Mouse (Mus musculus): ENCODE measurements at regions not wholly inside any gene's neighbourhood (a gene's known extent, or its start where the extent isn't known, plus 50 kb on each side); places are given as distances from the start of the nearest gene placed in this dataset.

GRCm38 (mm10) chrX:99585703-99586102 is 114.6 kb upstream of the Pja1 start:
- 56% methylated on average over 3 of the region's 3 CpGs for WGBS (ENCODE audit: insufficient replicate concordance)

GRCm38 (mm10) chrX:99582611-99583010 is 111.5 kb upstream of the Pja1 start:
- Histone ChIP-seq H3K9me3 (replicated peaks; ENCODE audit: control insufficient read depth, low read length) (no peaks in the 10 kb centered on the region), H3K27me3 (ENCODE audit: control insufficient read depth, insufficient read depth, low read length) (peaks cover 12% of the 10 kb centered on the region), H3K9ac (ENCODE audit: low read depth, low read length) (no peak overlapping the region), H3K36me3 (ENCODE audit: control insufficient read depth, insufficient read depth, low read length) (no peaks in the 10 kb centered on the region), H3K27ac (ENCODE audit: low read depth, low read length) (no peak overlapping the region), H3K4me1 (ENCODE audit: control insufficient read depth, insufficient read depth, low read length) (no peaks in the 10 kb centered on the region), H3K4me2 (no peak overlapping the region), H3K4me3 (ENCODE audit: low read depth, low read length) (no peak overlapping the region)
- 94% methylated on average over 9 of the region's 9 CpGs for WGBS (ENCODE audit: insufficient replicate concordance)
- no peak for ATAC-seq (replicated peaks; ENCODE audit: insufficient number of reproducible peaks, low FRiP score, low TSS enrichment)

More at GRCm38 (mm10) chrX:99585703-99586102, 114.6 kb upstream of the Pja1 start:
- H3K36me3 ChIP-seq (ENCODE audit: control insufficient read depth, insufficient read depth, low read length): no peaks in the 10 kb centered on the region
- H3K9me3 ChIP-seq (replicated peaks; ENCODE audit: control insufficient read depth, low read length): no peaks in the 10 kb centered on the region
- no peak overlapping the region for H3K4me3 ChIP-seq (ENCODE audit: low read depth, low read length)
- no peak overlapping the region for H3K27ac ChIP-seq (ENCODE audit: low read depth, low read length)
- H3K27me3 ChIP-seq (ENCODE audit: control insufficient read depth, insufficient read depth, low read length): peaks cover 5% of the 10 kb centered on the region; the same call in 1 of the 2 replicates
- H3K9ac ChIP-seq (ENCODE audit: low read depth, low read length): no peak overlapping the region
- ATAC-seq (replicated peaks; ENCODE audit: insufficient number of reproducible peaks, low FRiP score, low TSS enrichment): no peak
- H3K4me2 ChIP-seq: no peak overlapping the region
- no peaks in the 10 kb centered on the region for H3K4me1 ChIP-seq (ENCODE audit: control insufficient read depth, insufficient read depth, low read length)

GRCm38 (mm10) chrX:99581632-99582466 is 110.8 kb upstream of the Pja1 start:
- H3K4me3 ChIP-seq (ENCODE audit: low read depth, low read length): no peak overlapping the region
- no peaks in the 10 kb centered on the region for H3K9me3 ChIP-seq (replicated peaks; ENCODE audit: control insufficient read depth, low read length)
- H3K4me1 ChIP-seq (ENCODE audit: control insufficient read depth, insufficient read depth, low read length): no peaks in the 10 kb centered on the region
- H3K36me3 ChIP-seq (ENCODE audit: control insufficient read depth, insufficient read depth, low read length): no peaks in the 10 kb centered on the region
- H3K27ac ChIP-seq (ENCODE audit: low read depth, low read length): no peak overlapping the region
- no peak overlapping the region for H3K9ac ChIP-seq (ENCODE audit: low read depth, low read length)
- H3K27me3 ChIP-seq (ENCODE audit: control insufficient read depth, insufficient read depth, low read length): peaks cover 12% of the 10 kb centered on the region
- ATAC-seq (replicated peaks; ENCODE audit: insufficient number of reproducible peaks, low FRiP score, low TSS enrichment): no peak
- 44% methylated on average over 10 of the region's 10 CpGs for WGBS (ENCODE audit: insufficient replicate concordance)
- no peak overlapping the region for H3K4me2 ChIP-seq

- H3K27me3 ChIP-seq (ENCODE audit: control insufficient read depth, insufficient read depth, low read length): peaks cover 21% of the 10 kb centered on the region
- no peak overlapping the region for H3K4me3 ChIP-seq (ENCODE audit: low read depth, low read length)
- 65% methylated on average over 4 of the region's 4 CpGs for WGBS (ENCODE audit: insufficient replicate concordance)
- no peak overlapping the region for H3K4me2 ChIP-seq
- no peaks in the 10 kb centered on the region for H3K36me3 ChIP-seq (ENCODE audit: control insufficient read depth, insufficient read depth, low read length)
- ATAC-seq (replicated peaks; ENCODE audit: insufficient number of reproducible peaks, low FRiP score, low TSS enrichment): no peak
- H3K4me1 ChIP-seq (ENCODE audit: control insufficient read depth, insufficient read depth, low read length): no peaks in the 10 kb centered on the region
- no peak overlapping the region for H3K9ac ChIP-seq (ENCODE audit: low read depth, low read length)
- H3K27ac ChIP-seq (ENCODE audit: low read depth, low read length): no peak overlapping the region
- H3K9me3 ChIP-seq (replicated peaks; ENCODE audit: control insufficient read depth, low read length): no peaks in the 10 kb centered on the region
Observed at GRCm38 (mm10) chrX:99579206-99579605, 108.1 kb upstream of the Pja1 start.

- Histone ChIP-seq H3K36me3 (ENCODE audit: control insufficient read depth, insufficient read depth, low read length) (no peaks in the 10 kb centered on the region), H3K9me3 (replicated peaks; ENCODE audit: control insufficient read depth, low read length) (no peaks in the 10 kb centered on the region), H3K4me3 (ENCODE audit: low read depth, low read length) (no peak overlapping the region), H3K4me1 (ENCODE audit: control insufficient read depth, insufficient read depth, low read length) (no peaks in the 10 kb centered on the region), H3K27me3 (ENCODE audit: control insufficient read depth, insufficient read depth, low read length) (peaks cover 23% of the 10 kb centered on the region), H3K9ac (ENCODE audit: low read depth, low read length) (no peak overlapping the region), H3K27ac (ENCODE audit: low read depth, low read length) (no peak overlapping the region), H3K4me2 (no peak overlapping the region)
- no peak for ATAC-seq (replicated peaks; ENCODE audit: insufficient number of reproducible peaks, low FRiP score, low TSS enrichment)
- 72% methylated on average over 2 of the region's 2 CpGs for WGBS (ENCODE audit: insufficient replicate concordance)
Observed at GRCm38 (mm10) chrX:99578796-99579195, 107.7 kb upstream of the Pja1 start.

- H3K9me3 ChIP-seq (replicated peaks; ENCODE audit: control insufficient read depth, low read length): no peaks in the 10 kb centered on the region
- H3K4me2 ChIP-seq: no peak overlapping the region; the same call in 1 of the 2 replicates
- no peak for ATAC-seq (replicated peaks; ENCODE audit: insufficient number of reproducible peaks, low FRiP score, low TSS enrichment)
- WGBS (ENCODE audit: insufficient replicate concordance): 46% methylated on average over 5 of the region's 5 CpGs
- no peaks in the 10 kb centered on the region for H3K4me1 ChIP-seq (ENCODE audit: control insufficient read depth, insufficient read depth, low read length)
- no peak overlapping the region for H3K27ac ChIP-seq (ENCODE audit: low read depth, low read length)
- no peak overlapping the region for H3K9ac ChIP-seq (ENCODE audit: low read depth, low read length)
- no peaks in the 10 kb centered on the region for H3K36me3 ChIP-seq (ENCODE audit: control insufficient read depth, insufficient read depth, low read length)
- H3K27me3 ChIP-seq (ENCODE audit: control insufficient read depth, insufficient read depth, low read length): peaks cover 33% of the 10 kb centered on the region
- no peak overlapping the region for H3K4me3 ChIP-seq (ENCODE audit: low read depth, low read length)
Observed at GRCm38 (mm10) chrX:99575105-99575504, 104.0 kb upstream of the Pja1 start.

- no peaks in the 10 kb centered on the region for H3K9me3 ChIP-seq (replicated peaks; ENCODE audit: control insufficient read depth, low read length)
- peak overlapping the region; percentile 64 for H3K4me2 ChIP-seq
- no peaks in the 10 kb centered on the region for H3K36me3 ChIP-seq (ENCODE audit: control insufficient read depth, insufficient read depth, low read length)
- no peak overlapping the region for H3K27ac ChIP-seq (ENCODE audit: low read depth, low read length)
- no peaks in the 10 kb centered on the region for H3K4me1 ChIP-seq (ENCODE audit: control insufficient read depth, insufficient read depth, low read length)
- peak overlapping the region; percentile 30 for H3K4me3 ChIP-seq (ENCODE audit: low read depth, low read length)
- no peak overlapping the region for H3K9ac ChIP-seq (ENCODE audit: low read depth, low read length)
- peaks cover 33% of the 10 kb centered on the region; the same call in 1 of the 2 replicates for H3K27me3 ChIP-seq (ENCODE audit: control insufficient read depth, insufficient read depth, low read length)
- no peak for ATAC-seq (replicated peaks; ENCODE audit: insufficient number of reproducible peaks, low FRiP score, low TSS enrichment)
- WGBS (ENCODE audit: insufficient replicate concordance): 32% methylated on average over 16 of the region's 18 CpGs
Observed at GRCm38 (mm10) chrX:99574441-99575103, 103.5 kb upstream of the Pja1 start.

- no peak overlapping the region for H3K4me2 ChIP-seq
- 72% methylated on average over 5 of the region's 5 CpGs for WGBS (ENCODE audit: insufficient replicate concordance)
- H3K4me3 ChIP-seq (ENCODE audit: low read depth, low read length): no peak overlapping the region
- no peaks in the 10 kb centered on the region for H3K9me3 ChIP-seq (replicated peaks; ENCODE audit: control insufficient read depth, low read length)
- H3K9ac ChIP-seq (ENCODE audit: low read depth, low read length): no peak overlapping the region
- no peak overlapping the region for H3K27ac ChIP-seq (ENCODE audit: low read depth, low read length)
- no peaks in the 10 kb centered on the region for H3K36me3 ChIP-seq (ENCODE audit: control insufficient read depth, insufficient read depth, low read length)
- no peaks in the 10 kb centered on the region for H3K4me1 ChIP-seq (ENCODE audit: control insufficient read depth, insufficient read depth, low read length)
- no peak for ATAC-seq (replicated peaks; ENCODE audit: insufficient number of reproducible peaks, low FRiP score, low TSS enrichment)
- H3K27me3 ChIP-seq (ENCODE audit: control insufficient read depth, insufficient read depth, low read length): peaks cover 36% of the 10 kb centered on the region
Observed at GRCm38 (mm10) chrX:99570161-99570560, 99.1 kb upstream of the Pja1 start.
